Mouse (Mus musculus): ENCODE results near the gene Vmo1.

DNA sequence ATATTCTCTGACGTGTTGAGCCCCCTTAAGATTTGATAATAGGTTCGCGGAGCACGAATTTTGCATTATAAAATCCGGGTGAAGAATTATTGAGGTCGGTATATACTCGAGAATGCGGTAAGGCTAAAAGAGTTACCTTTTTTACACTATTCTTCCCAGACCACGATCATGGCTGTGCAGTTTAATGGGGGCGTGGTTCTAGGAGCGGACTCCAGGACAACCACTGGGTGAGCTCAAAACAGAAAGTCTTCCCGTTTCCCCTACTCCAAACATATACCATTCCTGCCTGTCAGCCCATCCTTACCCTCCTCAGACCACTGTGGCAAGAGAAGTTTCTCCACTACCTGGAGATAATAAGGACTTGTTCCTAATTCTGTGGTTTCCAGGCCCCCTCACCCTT, 11.3 kb upstream of the Vmo1 start:
- TF ChIP-seq CTCF (IDR thresholded peaks at IDR 0.05; ENCODE audit: low read depth) (no peak), EP300 (IDR thresholded peaks at IDR 0.05; ENCODE audit: low read depth) (no peak)
